Mouse (Mus musculus) adrenal gland, postnatal 25 days (tissue): ENCODE results near the gene Hecw2. TPM values are rescaled to one million over a fixed set of nuclear protein-coding genes. Genes with fewer than 3 reads are reported as not detected.

Experiments used
- DNase-seq: peaks from one replicate; pipeline ENCODE4 v3.0.0; 2021; ENCODE audit warnings: mixed read lengths
- total RNA-seq: library from RNA; stranded (reverse); gene quantifications from 2 replicates; pipeline ENCODE4 v1.2.3, GENCODE M21; 2021

The Hecw2 gene
- total RNA-seq, 1 experiment from 2014 or later: 8.8 TPM

DNA sequence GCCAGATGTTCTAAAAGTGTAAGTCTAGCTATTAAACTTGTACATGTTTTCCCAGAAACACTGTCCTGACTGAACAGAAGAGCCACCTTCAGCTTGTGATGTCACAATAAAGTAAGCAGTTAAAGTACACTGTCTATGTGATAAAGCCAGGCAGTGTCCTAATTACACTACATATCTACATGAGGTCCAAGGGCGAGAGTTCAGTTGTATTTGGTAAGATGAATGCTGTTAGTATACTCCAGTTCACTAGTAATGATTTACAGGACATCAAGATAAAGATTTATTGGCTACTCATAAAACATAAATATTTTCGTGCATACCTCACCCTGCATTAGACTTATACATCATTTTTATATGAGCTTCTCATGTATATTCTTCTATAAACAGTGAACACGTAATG is 305.2 kb downstream of the Hecw2 start:
- DNase-seq: no peak

DNA sequence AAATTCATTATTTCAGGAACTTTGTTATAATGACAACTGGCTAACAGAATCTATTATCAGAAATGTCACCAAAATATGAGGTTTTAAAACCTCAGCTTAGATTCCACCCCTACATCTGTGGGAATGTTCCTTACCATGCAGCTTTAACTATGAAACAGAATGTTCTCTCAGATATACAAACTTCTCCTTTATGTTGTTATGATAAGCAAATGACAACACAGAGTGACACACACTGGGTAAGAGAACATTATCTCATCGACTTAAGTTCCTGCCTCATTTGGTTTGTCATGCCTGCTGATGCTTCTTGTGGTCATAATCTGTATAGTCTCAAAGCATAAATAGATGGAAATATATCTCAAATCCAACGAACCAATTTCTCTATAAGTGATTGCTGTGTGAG is 312.5 kb downstream of the Hecw2 start:
- DNase-seq: no peak

DNA sequence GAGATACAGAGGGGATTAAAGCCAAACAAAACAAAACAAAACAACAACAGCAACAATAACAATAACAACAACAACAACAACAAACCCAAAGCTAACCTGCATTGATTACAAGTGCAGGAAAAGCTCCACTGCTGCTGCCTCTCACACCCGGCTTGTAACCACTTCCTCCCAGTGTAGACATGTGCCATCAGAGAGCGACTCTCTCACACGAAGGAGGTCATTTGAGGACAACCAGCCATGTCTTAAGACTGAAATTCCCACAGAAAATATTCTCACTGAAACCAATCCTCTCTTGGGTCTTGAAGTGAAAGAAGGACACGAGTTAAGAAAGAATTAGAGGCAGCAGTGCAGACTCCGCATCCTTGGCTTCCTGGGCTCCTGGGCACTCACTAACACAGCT is 319.0 kb downstream of the Hecw2 start:
- DNase-seq: no peak

DNA sequence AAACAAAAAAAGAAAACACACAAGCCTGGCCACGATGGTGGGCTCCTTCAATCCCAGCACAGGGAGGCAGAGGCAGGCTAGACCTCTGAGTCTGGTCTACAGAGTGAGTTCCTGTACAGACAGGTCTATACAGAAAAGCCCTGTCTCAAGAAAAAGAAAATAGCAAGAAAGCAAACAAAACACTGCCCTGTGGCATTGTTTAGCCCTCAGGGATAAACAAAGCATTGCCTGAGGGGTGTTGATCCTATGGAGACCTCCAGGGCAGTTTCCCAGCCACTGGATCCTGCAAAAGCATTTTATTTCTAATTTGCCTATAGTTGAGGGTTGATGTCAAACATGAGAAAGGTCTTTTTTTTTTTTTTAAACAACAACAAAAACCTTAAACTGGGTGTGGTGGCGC is 327.7 kb downstream of the Hecw2 start:
- no peak for DNase-seq

DNA sequence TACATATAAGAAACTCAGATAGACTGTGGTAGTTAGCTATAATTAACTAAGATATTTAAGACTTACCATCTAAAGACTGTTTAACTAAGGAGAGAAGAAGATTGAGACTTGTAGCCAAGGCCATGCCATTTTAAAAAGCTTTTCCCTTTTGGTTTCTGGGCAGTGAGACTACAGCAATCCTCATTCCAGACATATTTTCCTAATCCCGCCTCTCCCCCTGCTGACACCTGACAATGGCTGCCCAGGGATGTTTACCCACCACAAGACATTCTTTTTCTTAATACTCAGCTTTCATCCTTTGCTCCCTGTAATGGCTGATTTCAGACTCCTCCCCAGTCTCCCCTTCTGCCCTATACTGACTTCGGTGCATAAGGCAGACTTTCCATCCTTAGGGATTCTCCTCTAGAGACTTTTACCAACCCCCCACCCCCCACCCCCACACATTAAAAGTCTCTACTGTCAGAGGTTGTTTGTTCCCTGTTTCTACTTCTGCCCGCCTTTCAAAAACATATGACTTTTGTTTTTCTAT is 328.5 kb downstream of the Hecw2 start:
- DNase-seq: no peak

DNA sequence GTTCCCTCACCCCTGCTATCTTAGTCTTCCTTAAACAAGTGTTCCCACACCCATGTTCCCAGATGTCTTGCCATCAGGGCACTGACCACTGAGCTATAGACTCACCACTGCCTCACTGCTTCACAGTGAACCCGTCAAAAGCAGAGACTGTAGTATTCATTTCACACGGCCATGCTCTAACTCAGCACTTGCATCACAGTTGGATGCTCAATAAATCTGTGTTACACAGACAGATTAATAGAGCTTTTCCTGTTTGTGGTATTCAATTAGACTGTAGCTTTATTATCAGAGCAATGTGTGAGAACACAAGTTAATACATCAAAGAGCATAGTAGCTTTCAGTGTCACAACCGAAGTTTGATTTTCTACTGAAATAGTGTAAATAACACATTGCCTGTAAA is 330.9 kb downstream of the Hecw2 start:
- no peak for DNase-seq

DNA sequence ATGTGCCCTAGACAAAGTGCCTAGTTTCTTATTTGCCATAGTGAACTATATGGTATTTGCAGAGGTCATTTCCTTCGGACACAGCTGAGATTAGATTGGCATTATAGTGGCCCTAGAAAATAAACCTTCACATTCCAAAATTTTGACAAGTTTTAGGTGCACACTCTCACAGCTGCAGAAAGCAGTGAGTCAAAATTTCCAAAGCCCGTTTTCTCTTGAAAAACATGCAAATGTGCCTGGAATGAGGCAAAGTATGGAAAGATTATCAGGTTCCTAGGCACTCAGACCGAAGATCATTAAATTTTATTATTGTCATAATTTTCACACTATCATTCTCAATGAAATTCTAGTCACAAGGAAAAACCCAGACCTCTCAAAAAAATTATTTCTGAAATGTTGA is 334.4 kb downstream of the Hecw2 start:
- no peak for DNase-seq

DNA sequence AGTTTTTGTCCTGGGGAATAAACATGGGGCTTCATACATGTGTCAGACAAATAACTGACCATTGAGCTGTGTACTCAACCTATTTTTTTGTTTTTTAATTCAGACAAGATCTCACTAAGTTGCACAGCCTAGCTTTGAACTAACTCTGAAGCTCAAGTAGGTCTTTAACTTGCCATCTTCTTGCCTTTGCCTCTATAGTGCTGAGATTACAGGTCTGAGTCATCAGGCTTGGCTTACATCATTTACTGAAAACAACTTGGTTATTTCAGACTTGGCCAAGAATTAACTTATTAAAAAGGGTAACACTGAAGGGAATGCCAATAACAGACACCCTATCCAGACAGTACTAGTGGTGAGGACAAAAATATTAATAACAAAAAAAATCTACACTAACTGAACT is 335.8 kb downstream of the Hecw2 start:
- DNase-seq: no peak

DNA sequence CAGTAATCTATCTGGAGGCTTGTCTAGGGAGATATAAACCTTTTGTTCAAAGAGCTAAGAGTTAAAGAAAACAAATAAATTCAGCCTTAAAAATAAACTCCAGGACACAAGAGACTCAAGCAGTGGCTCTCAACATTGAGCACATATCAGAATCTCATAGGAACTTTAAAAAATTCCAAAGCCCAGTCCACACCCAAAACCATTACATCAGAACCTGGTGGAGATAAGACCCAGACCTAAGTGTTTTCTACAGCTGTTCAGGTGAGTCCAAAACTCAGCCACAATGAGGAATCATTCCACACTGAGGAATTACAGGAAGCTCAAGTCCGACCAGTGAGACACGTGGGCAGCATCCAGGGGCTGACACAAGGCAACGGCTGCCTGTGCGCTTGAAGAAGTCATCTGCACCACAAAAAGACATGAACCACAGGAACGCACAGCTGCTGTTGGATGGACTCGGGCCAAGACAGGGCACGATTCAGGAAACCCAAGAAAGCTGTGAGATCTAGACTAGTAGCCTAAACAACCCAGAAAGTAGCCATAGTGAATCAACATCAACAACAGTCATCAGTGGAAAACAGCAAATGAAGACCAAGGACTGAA is 338.4 kb downstream of the Hecw2 start:
- DNase-seq: no peak

DNA sequence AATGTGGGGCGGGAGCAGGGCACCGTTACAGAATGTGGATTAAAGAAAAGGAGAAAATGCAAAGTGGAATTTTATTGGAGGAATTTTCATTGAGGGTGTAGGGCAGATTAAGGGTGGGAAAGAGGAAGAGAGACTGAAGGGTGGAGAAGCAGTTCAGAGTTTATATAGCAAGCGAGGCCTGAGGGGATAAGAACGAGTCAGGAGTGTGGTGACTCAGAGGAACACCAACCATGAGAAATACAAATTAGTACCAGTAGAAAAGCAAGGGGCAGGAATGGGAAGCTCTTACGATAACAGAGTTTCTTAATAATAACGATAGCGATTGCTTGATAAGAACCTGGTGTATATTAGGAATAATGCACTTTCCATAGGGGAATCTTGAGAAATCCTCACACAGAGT is 339.2 kb downstream of the Hecw2 start:
- no peak for DNase-seq

DNA sequence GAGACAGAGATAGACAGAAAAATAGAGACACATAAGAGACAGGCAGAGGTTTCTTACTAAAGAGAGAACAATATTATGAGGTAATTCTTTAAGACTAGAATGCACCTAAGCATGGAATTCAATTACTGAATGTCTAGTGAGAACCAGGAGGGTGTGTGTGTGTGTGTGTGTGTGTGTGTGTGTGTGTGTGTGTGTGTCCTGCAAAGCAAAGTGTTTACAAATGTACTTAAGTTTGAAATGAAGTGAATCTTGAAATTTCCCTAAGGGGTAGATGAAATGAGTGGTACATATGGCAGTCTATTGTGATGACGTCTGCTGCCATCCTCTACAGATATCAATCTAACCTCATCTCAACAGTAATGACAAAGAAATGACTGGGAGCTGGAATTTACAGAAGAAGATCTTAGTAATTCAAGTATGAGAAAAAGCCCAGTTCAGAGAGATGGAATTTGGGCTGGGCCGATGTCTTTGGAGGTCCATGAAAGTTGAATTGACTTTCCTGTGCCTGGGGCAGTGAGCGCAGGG is 342.8 kb downstream of the Hecw2 start:
- DNase-seq: no peak

DNA sequence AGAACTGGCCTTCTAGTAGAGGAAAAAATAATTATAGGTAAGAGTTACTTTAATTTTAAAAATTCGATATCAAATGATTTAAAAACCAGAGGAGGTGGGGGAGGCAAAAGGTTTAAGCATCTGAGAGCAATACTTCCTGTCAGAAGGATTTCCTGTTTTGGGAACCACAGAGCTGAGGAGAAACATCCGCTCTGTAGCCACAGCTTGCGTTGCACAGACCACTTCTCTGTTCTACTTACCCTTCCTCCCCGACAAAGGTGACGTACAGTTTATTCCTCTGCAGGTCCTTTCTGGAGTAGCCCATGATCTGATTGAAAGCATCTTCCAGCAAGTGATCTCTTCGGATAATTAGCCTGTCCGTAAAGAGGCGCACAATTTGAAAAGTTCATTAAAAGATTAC is 343.6 kb downstream of the Hecw2 start:
- no peak for DNase-seq

DNA sequence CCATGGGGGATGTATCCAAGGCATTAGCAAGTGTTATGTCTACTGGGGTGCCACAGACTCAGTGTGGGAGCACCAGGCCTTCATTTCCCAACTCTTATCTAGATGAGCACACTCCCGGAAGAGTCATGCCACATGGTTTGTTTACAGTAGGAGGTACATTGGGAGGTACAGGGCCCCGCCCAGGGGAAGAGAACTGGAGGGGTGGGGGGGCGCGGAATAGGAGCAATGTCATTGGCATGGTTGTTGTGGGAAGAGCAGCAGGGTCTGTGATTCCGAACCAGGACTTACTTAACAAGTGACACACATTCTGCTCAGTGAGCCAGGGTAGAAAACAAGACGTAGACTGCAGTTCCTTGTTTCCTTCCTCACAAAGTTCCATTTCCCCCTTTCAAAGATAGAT is 344.1 kb downstream of the Hecw2 start:
- no peak for DNase-seq

DNA sequence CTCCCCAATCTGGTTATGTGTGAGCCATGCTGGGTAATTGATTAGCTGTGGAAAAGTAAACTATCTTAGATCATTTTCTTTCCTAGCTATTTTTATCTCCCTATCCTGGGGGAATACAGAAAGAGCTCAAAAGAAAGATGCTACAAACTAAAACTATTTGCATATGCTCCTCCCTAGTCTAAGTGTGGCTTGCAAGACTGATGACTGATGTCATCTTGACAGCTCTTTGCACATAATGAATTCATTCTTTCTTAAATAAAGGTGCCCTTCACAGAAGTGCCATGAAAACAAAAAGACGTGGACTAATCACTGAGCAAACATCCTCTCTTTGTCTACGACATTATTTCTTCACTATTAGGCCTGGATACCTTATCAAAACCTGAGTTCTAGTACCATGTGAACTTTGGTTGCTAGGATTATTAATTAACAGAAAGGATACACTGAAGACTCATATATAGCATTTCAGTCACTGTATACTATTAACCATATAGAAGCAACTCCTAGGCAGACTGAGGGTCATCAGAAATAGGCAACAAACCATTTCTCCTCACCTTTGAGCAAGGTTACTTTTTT is 348.2 kb downstream of the Hecw2 start:
- DNase-seq: no peak

DNA sequence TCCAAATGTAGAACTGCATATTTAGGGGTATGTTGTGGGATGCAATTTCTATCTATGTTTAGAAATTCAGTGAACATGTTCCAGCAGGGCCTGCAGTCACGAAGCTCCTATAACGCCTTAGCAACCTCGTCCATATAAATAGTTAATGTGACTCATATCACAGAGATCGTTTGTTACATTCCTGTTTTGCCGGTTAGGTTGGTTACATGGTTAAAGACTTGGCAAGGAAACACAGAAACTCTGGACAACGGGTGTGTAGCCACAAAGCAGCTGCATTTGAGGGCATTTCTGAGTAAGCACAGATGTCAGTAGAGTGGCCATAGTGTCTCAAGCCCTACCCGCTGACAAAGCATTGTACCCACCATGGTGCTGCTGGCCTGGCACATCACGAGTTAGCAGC is 349.1 kb downstream of the Hecw2 start:
- no peak for DNase-seq

DNA sequence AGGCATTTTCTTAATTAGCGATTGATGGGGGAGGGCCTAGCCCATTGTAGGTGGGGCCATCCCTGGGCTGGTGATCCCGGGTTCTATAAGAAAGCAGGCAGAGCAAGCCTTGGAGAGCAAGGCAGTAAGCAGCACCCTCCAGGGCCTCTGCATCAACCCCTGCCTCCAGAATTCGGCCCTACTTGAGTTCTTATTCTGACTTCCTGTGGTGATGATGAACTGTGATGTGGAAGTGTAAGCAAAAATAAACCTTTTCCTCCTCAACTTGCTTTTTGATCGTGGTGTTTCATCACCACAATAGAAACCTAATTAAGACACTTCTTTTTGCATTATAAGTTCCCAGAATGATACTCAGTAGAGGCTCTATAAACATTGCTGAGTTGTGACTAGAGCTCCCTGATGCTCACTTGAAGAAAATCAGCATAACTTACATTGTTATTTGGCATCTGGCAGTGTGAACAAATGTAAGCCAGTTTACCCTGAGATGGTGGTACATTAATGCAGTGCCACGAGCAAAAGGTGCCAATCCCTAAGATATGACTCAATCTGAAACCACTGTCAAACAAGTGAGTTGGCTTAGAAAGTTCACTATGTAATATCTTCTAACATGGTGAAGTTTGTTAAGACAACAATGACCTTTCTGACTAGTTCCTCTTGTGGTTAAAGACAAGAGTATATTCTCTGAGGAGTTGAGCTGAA is 349.9 kb downstream of the Hecw2 start:
- DNase-seq: no peak

DNA sequence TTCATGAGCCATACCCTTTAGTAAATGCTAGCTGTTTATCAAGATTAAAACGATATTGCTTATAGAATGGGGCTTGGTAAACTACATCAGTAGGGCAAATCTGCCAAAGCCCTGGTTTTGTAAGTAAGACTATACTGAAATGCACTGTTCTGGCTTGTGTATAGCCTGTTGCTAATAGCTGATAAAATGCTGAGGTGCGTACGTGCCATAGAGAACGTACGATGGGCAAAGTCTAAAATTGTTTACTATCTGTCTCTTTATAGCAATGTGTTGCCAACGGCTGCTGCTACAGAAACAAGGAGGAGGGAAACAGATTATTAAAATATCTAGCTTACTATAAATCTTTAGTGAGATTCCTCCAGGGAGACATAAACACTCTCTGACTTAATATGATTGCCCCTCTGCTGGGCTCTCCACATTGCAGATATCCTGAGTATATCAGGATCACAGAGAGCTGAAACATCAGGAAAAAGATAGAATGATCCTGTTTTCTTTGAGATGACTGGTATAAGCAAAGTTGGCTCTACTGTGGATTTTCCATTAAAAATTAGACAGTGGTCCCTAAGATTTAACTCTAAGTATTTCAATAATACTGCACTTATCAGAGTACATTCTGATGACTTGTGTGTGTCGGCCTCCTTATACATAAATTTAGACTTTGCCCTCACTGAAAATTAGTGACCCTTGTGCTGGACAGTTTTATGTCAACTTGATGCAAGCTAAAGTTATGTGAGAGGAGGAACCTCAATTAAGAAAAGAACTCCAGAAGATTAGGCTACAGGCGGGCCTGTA is 350.6 kb downstream of the Hecw2 start:
- DNase-seq: no peak

DNA sequence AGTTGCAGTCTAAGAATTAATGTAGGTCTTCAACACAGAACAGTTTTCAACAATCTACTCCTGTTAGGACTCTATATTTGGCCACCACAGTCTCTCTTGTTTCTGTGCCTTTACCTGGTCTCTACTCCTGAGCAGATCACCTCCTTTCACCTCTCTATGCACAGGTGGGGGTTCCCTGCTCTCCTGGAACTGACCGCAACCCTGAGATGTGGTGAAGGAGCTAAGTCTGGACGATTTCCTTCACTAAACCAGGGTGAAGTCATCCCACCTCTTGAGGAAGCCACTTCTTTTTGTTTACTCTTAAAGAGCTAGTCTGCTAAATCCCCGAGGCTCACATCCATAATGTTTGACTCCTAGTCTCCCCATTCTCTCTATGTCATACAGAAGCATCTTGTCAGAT is 351.9 kb downstream of the Hecw2 start:
- DNase-seq: no peak

DNA sequence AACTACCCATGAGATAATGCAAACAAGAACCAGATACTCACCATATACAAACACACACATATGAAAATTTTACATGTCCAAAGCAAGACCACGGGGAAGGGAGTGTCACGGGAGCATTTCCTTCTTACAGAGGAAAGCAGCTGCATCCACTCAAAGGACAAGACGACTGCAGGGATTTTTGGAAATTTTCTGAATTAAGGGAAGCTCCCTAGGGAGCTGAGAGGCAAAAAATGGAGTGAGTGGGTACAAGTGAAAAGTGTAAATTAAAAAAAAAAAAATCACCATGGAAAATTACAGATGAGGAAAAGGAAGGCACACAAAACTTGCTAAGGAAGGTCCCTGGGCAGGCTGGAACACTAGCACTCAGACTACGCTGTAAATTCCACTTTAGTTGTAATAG is 353.9 kb downstream of the Hecw2 start:
- DNase-seq: no peak

DNA sequence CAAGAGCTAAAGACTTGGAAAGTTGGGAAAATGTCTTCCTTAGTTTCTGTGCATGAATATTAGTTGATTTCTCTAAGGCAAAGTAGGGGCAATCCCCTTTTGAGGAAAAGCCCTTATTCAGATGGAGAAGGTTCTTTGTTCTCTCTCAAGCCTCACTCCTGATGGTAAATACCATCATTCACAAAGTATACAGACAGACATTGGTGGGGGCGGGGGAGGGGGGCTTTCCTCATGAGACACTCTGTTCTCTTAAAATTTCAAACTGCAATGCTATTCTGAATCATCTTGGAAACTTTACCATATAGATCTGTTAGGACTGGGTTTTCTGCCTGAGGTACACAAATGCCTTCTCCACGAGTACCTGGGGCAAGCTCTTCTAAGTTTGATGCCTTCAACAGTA is 355.6 kb downstream of the Hecw2 start:
- DNase-seq: no peak

DNA sequence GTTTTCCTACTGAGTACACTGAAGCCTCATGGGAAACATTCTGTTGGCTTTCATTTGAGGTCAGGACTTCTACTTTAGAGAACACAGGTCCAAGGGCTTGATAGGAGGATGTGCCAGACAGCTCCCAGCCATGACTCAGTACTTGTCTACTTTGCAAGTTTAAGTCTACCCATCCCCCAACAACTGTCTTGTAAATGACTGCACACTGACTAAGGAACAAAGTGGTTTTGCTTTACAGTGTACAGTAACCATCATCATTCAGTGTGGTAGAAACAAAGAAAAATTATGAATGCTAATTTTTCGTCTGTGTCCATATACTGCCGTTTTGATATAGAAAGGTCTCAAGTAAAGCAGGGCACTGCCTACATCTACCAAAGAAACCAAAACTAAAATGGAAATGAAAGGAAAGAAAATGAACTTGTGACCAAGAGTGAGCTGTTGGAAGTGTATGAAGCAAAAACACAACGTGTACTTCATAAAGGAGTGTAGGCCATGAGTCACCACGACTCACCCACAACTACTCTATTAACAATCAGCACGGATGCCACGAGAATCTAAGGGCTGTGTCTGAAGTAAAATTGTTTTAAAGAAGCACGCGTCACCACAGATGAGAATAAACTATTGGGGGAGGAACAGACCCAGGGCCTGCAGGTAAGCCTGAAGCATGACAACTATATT is 356.6 kb downstream of the Hecw2 start:
- no peak for DNase-seq

DNA sequence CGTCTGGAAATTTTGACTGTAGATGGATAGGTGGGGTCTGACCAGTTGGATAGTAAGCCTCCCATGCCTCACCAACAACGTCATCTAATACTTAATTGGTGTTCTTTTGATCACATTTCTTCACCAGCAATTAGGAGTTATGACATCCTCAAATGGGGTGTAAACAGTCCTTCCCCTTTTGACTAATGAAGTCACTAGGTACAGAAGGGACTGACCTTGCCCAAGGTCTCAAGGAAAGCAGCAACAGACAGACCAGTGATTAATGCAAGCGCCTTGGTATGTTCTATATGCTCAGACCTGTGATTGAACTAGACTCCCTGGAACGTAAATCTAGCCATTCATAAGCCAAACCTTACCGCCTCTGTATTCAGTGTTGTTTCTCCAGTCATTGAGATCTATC is 364.7 kb downstream of the Hecw2 start:
- DNase-seq: no peak
